Mouse (Mus musculus) regulatory T cell (primary cell): Measurements from ENCODE around the gene Runx2.

ENCODE experiments used
- in situ Hi-C: fragments of 300-600 bp; cut with MboI, MseI; formaldehyde crosslinking; loops from one replicate; pipeline ENCODE4 v1.15.1; 2025; ENCODE audit warnings: high pct_unique_total_duplicates

Gene Runx2

GRCm38 (mm10) chr17:44479918-44480317, 334.7 kb downstream of the Runx2 start:
- in situ Hi-C loops = no loop called here

DNA sequence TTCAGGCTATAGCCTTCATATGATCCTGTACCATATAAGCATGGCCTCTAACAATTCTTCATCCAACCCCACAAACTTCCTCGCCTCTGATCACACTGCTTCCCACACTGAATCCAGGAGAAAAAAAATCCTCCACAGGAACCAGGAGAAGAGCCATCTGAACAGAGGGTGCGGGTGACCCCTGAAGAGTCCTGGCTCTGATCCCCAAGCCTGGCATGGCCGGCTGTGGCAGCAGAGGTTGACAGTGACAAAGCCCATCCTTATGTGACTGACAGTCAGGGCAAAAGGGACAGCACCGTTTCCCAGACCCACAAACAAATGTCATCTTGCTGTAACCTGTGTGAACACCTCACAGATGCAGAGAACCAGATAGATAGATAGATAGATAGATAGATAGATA, 335.1 kb downstream of the Runx2 start:
- in situ Hi-C loops = no loop called here

GRCm38 (mm10) chr17:44475910-44476309, 338.7 kb downstream of the Runx2 start:
- in situ Hi-C loops = no loop called here

GRCm38 (mm10) chr17:44474280-44474679, 340.3 kb downstream of the Runx2 start:
- in situ Hi-C loops = loop anchor here (25.0 kb wide), 1 partner anchor 263 kb away; no protein-coding TSS in a partner anchor

DNA sequence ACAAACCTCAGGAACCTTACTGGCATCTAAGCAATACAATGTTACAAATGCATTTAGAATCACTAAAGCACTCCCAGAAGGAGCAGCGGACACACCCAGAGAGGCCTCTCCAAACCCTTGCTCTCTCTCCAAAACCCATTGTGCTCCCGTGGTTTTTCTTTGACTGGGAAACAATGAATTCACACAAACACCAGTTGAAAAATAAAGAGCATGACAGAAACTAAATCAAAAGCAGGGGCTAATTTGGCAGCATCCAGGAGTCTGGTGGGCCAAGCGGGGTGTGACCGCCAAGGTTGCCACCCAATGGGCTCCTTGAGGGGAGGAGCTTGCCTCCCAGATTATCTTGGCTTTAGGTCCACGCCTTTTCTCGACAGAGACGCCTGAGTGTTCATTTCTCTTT, 341.9 kb downstream of the Runx2 start:
- in situ Hi-C loops = loop anchor here (25.0 kb wide), 1 partner anchor 265 kb away; no protein-coding TSS in a partner anchor

DNA sequence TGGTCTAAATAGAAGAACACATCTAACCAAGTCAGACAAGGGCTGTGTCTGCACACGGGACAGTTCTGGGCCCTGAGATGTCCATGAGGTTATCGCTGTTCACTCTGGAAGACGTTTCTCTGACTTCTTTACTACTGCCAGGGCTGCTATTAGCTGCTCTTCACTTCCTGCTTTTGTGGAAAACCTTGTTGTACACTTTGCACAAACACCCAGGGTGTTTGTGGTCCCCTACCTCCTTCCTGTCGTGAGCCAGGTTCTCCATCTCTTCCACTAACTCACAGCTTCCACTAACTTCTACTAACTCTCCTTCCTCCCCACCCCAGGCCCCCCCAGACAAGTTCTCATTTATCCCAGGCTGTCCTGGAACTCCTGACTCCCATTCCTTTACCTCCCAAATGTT, 350.9 kb downstream of the Runx2 start:
- in situ Hi-C loops = loop anchor here (25.0 kb wide), 1 partner anchor 274 kb away; no protein-coding TSS in a partner anchor

DNA sequence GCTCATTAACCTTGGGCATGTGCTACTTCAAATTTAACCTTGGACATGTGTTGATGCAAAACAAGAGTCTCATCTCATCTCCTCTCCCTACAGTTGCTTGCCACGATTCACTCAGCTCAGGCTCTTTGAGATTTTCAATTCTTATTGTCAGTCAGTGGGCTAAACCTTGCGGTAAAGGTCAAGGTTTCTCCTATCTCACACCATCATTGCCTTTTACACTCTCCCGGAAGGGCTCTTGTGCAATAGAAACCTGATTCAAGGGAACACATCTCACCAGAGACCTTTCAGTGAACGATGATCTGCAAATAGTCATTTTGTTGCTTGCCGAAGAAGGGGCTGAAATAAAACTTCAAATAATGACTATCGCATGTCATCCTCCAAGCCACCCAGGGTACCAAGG, 354.4 kb downstream of the Runx2 start:
- in situ Hi-C loops = loop anchor here (25.0 kb wide), 1 partner anchor 277 kb away; no protein-coding TSS in a partner anchor

DNA sequence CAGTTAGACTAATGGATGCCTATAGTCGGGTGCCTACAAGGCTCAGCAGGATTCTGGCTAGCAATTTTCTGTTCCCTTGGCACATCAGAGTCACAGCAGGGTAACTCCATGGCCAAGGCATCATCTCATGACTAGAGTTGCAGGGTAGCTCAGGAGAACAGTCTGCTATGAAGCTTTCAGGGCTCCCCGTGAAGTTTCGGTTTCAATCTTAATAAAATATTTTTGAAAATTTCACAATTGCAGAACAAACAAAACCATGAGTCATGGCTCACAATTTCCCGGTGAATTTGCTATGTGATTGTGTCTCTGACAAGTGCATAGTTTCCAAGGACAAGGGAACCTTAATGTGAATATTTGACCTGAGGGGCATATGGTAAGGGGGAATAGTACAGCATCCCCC, 355.6 kb downstream of the Runx2 start:
- in situ Hi-C loops = loop anchor here (25.0 kb wide), 1 partner anchor 278 kb away; no protein-coding TSS in a partner anchor

- in situ Hi-C loops = loop anchor here (25.0 kb wide), 1 partner anchor 281 kb away; no protein-coding TSS in a partner anchor
Measured at GRCm38 (mm10) chr17:44456696-44457095, 357.9 kb downstream of the Runx2 start.

DNA sequence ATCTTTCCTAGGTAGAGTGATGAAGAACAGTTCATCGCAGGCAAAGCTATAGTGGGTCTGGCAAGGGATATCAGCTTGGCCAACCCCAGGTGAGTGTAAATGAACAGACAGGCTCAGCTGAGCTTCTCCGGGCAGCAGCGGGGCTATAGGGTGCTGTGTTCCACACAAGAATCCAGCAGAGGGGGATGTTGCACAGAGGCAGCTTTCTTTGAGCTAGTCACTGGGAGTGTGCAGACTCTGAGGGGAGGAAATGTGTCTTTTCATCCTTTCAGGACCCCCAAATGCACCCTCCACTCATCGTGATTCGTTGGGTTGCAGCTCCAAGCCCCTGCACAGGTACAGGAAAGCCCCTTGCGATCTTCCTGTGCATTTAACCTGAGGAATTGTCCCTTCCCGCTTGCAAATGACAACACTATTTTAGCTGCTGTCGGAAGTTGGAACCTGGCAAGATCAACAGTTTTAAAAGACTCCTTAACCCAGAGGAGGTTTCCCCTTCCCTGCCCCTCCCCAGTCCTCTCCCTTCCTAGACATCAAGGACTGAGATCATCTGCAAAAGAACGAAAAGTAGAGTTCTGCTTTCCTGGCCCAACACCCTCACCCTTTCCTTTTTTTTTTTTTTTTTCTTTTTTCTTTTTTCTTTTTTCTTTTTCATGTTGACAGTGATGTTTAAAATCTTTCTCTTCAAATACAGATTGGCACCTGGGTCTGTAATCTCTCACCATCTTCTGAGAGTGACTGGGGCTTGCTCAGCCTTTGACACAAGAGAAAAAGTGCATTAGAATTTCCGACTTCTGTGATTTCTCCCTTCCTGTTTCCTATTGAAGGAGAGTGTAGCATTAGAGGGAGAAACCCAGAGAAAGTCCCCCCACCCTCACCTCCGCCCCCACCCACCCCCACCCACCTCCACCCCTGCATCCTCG, 358.7 kb downstream of the Runx2 start:
- in situ Hi-C loops = loop anchor here (25.0 kb wide), 1 partner anchor 281 kb away; no protein-coding TSS in a partner anchor

GRCm38 (mm10) chr17:44449915-44450471, 364.6 kb downstream of the Runx2 start:
- in situ Hi-C loops = loop anchor here (25.0 kb wide), 1 partner anchor 287 kb away; no protein-coding TSS in a partner anchor
